Mouse (Mus musculus) E14TG2a.4 (cell line): Measurements from ENCODE around the gene Pfkp.

ENCODE experiments used
- H3K27me3 ChIP-seq: 2 replicates; pipeline ENCODE4 v1.6.1; 2014; ENCODE audit warnings: low read length, control low read depth; ENCODE audit not compliant: insufficient read depth
- H3K36me3 ChIP-seq: 2 replicates; pipeline ENCODE4 v1.6.1; 2014; ENCODE audit warnings: low read length, control low read depth; ENCODE audit not compliant: insufficient read depth
- H3K4me1 ChIP-seq: replicated peaks from 2 replicates; pipeline ENCODE4 v1.6.1; 2014; ENCODE audit warnings: low read depth, low read length, control low read depth
- H3K4me3 ChIP-seq: replicated peaks from 2 replicates; pipeline ENCODE4 v1.5.1; 2014; ENCODE audit warnings: mild to moderate bottlenecking, low read length
- H3K9me3 ChIP-seq: 2 replicates; pipeline ENCODE4 v1.6.1; 2014; ENCODE audit warnings: low read length, control low read depth
- CTCF ChIP-seq: conservative IDR thresholded peaks from 2 replicates; pipeline ENCODE4 v1.5.1; 2014; ENCODE audit warnings: low read length
- POU5F1 ChIP-seq: IDR thresholded peaks from 2 replicates; pipeline ENCODE4 v1.6.1; 2014; ENCODE audit warnings: low read length, borderline replicate concordance

Gene Pfkp

DNA sequence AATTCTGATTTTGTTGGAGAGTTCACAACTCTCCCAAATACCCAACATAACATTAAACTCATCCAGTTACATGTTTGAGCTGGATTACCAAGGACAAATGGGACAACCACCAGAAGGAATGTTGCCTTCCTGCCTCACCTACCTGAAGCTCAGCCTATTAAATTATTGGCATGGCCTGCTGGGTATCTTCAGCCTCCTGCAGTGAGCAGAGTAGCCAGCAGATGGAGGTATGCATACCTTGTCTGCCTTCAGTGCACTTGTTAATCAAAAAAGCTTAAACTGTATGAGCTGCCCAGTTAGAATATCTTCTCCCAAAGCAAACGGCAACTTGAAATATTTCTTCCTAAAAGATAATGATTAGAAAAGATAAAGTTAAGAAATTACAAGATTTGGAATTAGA, 115.9 kb downstream of the Pfkp start:
- H3K27me3 ChIP-seq: no peaks in the 10 kb centered on the region
- 0 out of 2 replicates have a peak, but pooled peaks cover 6% of the 10 kb centered on the region for H3K4me1 ChIP-seq
- H3K36me3 ChIP-seq: no peaks in the 10 kb centered on the region
- H3K9me3 ChIP-seq: 0 out of 2 replicates have a peak, but pooled peaks cover 6% of the 10 kb centered on the region
- TF ChIP-seq CTCF: peak; percentile 58
- no peak for TF ChIP-seq POU5F1
- no peak overlapping the region for H3K4me3 ChIP-seq
